Mouse (Mus musculus): ENCODE measurements around the gene Poldip3. TPM values are rescaled to one million over a fixed set of nuclear protein-coding genes. Genes with fewer than 3 reads are reported as not detected.

Poldip3 gene
- total RNA-seq (2021) = 10 to 100 TPM; 88.1 to 89.3 TPM

- peak; percentile 96 to 97 for DNase-seq (ENCODE audit: extremely low spot score in 1 of 2, low spot score in 1 of 2)
Measured at GRCm38 (mm10) chr15:83149196-83150072, at the start of gene Poldip3. Poldip3 (minus strand) TSS chr15:83149384.

- DNase-seq (ENCODE audit: extremely low spot score in 1 of 2, low spot score in 1 of 2) = no peak
Measured at GRCm38 (mm10) chr15:83193413-83193812, 44.2 kb upstream of the Poldip3 start.

DNA sequence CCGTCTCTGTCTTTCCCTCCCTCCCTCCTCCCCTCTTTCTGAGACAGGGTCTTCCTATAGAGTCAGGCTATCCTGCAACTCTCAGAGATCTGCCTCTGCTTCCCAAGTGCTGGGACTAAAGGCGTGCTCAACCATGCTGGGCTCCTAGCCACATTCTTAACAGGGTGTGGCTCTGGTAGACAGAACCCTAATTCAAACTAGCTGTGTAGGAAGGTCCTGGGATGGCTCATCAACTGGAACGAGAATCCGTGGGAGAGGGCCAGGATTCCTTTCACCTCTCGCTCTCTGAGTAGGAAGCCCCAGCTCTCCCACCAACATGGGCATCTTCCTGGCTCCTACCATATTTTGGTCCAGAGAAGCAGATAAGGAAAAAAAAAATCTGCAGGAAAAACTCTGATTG is 33.2 kb upstream of the Poldip3 start:
- no peak for DNase-seq (ENCODE audit: extremely low spot score in 1 of 2, low spot score in 1 of 2)

- DNase-seq (ENCODE audit: extremely low spot score in 1 of 2, low spot score in 1 of 2) = no peak
Measured at GRCm38 (mm10) chr15:83181800-83182330, 32.7 kb upstream of the Poldip3 start.

DNA sequence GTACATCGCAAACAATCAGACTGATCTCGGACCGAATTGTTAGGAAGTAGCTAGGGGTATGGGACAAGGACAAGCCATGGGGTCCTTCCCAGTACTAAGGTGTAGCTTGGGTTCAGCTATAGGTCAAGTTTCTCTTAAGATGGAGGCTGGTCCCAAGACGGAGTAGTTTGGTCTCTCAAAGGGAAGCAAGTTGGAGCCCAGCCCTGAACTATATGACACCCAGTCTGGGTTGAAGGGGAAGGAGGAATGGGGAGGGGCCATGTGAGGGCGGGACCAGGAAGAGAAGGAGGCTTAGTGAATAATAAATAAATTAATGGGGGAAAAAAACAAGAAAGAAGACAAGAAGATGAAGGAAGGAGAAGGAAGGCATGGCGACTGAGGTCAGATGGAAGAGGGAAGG is 30.8 kb upstream of the Poldip3 start:
- no peak for DNase-seq (ENCODE audit: extremely low spot score in 1 of 2, low spot score in 1 of 2)

DNA sequence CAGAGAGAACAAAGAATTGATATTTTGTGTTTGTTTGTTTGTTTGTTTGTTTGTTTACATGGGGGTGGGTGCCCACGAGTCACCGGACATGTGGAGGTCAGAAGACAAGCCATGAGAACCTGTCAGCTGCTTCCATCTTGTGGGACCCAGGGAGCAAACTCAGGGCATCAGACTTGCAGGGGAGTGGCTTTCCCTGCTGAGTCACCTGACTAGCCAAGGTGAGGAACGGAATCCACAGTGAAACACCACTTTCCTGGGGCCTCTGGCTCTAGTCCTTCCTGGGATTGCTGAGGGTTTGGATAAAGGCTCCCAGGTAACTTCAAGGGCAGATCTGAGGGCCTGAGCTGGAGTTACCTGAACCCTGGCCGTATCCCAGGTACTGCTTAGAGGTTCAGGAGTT is 27.5 kb upstream of the Poldip3 start:
- DNase-seq (ENCODE audit: extremely low spot score in 1 of 2, low spot score in 1 of 2) = no peak

DNA sequence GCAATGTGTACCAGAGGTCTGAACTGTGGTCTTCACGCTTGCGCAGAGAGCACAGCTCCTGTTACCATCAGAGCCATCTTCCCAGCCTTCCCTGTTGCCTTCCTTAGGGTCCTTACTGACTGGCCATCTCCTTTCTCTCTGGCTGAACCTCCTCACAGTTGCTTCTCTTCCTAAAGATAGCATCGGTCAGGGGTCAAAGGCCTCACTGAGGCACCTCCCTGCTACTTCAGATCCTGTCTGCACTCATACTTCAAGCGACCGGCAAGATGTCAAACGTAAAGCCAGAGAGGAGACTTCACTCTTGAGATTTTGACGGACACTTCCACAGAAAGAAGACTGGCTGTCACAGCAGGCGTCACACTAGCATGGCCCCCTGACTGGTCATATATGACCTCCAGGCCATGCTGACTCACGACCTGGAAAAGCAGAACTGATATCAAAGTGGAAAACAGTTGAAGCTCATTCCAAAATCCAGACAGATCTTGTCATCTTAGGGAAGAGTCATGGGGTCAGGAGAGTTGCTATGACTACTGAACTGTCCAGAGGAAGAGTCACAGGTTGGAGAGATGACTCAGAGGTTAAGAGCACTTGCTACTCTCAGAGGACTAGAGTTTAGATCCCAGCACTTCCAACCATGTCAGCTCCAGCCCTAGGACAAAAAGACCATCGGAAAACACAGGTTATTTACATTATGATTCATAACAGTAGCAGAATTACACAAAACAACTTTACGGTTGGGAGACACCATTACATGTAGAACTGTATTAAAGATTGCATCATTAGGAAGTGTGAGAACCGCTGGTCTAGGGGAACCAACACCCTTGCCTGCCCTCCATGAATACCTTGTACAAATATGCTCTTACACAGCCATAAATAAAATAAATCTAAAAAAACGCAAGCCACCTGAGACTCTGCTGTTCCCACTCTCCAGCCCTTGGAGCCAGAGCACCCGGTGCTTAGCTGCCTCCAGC is 25.0 kb upstream of the Poldip3 start:
- no peak for DNase-seq (ENCODE audit: extremely low spot score in 1 of 2, low spot score in 1 of 2)

DNA sequence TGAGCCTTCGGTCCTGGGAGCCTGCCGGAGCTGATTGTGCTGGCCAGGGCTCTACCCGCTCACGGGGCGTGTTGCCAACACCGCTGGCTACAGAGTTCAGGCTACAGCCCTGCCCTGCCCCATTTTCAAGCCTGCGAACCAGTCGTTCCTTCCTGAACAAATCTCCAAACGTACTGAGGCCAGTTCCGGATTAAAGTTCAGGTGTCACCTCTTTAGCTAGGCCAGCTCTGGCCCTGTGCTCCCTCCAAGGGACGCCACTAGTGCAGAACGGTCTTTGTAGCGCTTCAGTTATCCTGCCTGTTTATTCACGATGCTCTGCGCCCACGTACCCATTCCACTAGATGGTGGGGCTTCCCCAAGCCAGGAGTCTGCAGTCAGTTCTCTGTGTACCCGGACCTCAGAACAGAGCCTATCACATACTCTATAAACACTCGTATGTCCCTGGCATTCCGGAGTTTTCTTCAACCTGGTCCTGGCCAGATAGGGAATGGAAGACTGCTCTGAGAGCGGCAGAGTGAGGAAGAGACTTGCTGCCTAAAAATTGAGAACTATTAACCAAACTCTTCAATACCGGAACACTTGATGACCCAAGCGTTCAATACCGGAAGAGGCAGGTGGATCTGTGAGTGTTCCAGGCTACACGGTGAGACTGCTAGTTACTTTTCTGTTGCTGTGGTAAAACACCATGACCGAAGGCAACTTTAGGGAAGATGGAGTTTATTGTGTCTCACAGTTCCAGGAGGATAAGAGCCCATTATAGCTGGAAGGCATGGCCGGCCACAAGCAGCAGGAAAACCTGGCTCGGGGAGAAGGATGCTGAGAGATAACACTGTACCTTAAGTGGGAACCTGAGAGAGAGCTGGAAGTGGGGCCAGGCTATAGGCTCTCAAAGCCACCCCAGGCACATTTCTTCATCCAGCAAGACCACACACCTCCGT is 23.6 kb upstream of the Poldip3 start, which contains the start of gene Cyb5r3:
Cyb5r3 (minus strand) TSS at position 101 of the 938 bp plus-strand sequence.
- no peak for DNase-seq (ENCODE audit: extremely low spot score in 1 of 2, low spot score in 1 of 2)

DNA sequence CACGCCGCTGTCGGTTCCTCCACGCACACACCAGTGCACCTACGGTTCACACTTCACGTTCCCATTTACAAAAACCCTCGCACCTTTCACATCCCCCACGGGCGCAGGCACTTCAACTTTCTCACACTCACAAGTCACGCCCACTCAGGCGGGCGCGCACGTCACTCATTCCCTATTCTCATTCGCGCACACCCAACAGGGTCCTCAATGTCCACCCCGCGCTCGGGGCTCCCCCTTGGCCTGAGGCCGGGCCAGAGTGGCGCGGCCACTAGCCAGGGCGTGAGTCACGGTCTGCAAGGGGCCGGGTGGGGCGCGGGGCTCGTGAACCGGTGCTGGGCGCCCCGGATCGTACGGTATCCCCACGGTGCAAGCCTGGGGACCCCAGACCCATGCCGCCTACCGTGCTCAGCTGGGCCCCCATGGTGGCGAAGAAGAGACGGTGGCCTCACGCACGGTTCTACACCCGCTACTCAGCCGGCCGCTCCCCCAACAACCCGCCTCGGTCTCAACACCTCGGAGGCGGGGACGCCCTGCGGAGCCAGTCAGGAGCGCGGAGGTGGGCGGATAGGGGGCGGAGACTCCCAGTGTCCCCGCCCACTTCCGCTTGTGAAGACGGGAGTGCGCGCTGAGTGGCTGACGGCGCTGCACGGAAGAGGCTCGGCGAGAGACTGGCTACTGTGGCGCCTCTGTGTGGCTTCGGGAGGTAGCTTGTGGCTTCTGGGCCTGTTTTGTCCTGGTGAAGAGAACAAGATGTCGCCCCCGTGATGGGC is 22.7 kb upstream of the Poldip3 start:
- peak; percentile 87 to 88 for DNase-seq (ENCODE audit: extremely low spot score in 1 of 2, low spot score in 1 of 2)

GRCm38 (mm10) chr15:83170956-83171659 is 21.9 kb upstream of the Poldip3 start:
- DNase-seq (ENCODE audit: extremely low spot score in 1 of 2, low spot score in 1 of 2) = no peak

- no peak for DNase-seq (ENCODE audit: extremely low spot score in 1 of 2, low spot score in 1 of 2)
Measured at GRCm38 (mm10) chr15:83169772-83170722, 20.9 kb upstream of the Poldip3 start.

DNA sequence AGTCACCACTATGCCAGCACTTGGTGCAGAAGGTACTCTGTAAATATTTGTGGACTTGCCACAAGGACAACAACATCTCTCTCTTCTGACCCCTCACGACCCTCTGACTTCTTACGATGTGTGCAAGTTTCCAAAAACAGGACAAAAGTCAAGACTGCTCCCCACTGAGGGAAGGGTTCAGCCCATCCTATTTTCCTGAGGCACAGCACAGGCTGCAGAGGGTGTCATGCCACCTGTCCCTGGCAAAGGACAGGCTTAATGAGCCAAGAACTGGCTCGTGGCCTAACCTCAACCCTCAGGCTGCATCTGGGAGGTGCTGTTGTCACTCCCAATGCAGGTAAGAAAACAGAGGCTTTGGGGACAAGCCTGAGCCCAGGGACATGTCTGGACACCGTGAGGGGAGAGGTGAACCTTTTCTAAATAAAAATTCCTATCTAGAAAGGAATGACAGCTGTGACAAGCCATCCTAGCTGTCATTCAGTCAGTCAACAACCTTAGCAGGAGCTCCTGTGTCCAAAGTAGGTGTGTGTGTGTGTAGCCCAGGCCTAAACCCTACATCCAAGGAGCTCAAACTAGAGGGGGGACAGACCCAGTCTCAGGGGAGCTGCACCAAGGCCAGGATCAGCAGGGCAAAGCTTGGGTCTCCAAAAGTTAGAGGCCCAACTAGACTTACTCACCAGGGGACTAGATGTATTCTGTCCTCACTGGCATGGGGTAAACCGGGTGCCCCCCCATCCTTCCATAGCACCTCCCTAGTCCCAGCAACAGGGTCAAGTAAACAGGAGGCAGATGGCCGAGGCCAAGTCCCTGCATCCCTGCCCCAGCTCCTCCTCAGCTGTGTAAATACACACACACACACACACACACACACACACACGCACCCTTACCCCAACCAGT is 19.9 kb upstream of the Poldip3 start:
- DNase-seq (ENCODE audit: extremely low spot score in 1 of 2, low spot score in 1 of 2) = no peak

DNA sequence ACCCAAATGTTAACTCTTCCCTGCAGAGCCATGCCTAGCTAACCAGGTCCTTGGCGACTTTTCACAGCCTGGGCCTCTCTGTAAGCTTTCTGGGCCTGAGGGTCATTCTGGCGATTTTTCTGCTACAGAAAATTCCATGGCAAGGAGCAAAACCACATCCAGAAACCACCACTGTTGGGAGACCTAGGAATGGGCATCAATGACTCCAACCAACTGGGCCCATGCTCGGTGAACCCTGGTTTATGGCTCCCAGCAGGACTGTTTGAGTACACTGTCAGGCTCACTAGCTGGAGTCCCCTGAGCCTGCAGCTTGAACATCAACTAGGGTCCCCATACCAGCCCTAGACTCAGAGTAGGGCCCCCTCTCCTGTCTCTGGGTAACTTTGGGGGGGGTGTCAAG is 19.1 kb upstream of the Poldip3 start:
- no peak for DNase-seq (ENCODE audit: extremely low spot score in 1 of 2, low spot score in 1 of 2)

DNA sequence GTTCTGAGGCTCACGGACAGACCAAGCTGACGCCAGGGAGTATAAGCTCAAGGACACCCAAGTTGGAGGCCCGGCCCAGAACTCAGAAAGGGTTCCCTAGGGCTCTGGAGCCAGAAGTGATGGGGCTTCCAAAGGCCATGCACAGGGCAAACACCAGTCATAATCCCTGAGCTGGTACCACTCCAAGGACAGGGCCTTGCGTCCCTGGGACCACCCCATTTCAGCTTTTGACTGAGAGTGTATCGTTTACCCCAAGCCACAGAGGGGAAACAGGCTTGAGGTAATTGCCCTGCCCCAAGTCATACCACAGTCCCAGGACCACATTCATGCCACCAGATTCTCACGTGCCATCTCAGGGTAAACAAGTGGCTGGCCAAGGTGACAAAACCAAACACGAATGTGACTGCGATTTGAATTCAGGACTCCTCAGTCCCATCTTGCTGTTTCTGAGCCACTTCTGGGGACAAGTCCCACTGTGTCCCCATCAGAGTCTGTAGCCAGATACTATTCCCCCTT is 18.4 kb upstream of the Poldip3 start:
- no peak for DNase-seq (ENCODE audit: extremely low spot score in 1 of 2, low spot score in 1 of 2)

- DNase-seq (ENCODE audit: extremely low spot score in 1 of 2, low spot score in 1 of 2) = no peak
Measured at GRCm38 (mm10) chr15:83167126-83167525, 17.9 kb upstream of the Poldip3 start.

DNA sequence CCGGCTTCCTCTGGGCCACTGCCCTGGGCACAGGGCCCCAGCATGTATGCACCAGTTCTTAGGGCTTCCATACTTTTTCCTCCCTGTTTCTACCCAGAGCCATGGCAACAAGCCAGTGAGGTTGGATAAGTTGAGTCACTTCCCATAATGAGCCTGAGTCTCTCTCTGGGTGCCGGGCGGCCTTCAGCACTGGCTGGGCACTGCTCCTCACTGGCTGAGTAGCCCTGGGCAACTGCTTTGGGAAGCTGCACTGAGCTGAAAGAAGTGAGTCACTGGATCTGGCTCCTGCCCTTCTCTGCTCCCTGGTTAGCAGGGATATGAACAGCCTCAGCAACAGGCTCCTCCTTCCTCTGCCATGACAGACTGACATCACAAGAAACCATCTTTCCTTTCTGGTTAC is 17.5 kb upstream of the Poldip3 start:
- DNase-seq (ENCODE audit: extremely low spot score in 1 of 2, low spot score in 1 of 2) = no peak

All from layer of hippocampus, postnatal 25 days (tissue).